Mouse (Mus musculus) heart, postnatal 0 days (tissue): ENCODE data around the gene Gm4858. TPM values are rescaled to one million over a fixed set of nuclear protein-coding genes. Genes with fewer than 3 reads are reported as not detected.
A peak's percentile ranks its signal among the peaks of the same experiment; 100 is the strongest.
"Not testable (repeated sequence)": the region's sequence is repeated elsewhere in the genome, so short reads cannot be mapped to it uniquely, and the experiment has no call there.

Source experiments
- ATAC-seq: fragments of 200-750 bp; cut with Nextera tagmentation; 2 replicates; pipeline ENCODE4 v1.8.0; 2017; ENCODE audit warnings: low read depth, moderate number of reproducible peaks, moderate library complexity; ENCODE audit not compliant: insufficient read depth
- DNase-seq: peaks from one replicate; pipeline ENCODE4 v3.0.0-alpha.2; 2016; ENCODE audit warnings: low spot score
- H3K27ac ChIP-seq: fragments of 300-500 bp; sonication (generic); 2 replicates; pipeline ENCODE4 v1.5.1; 2014; ENCODE audit warnings: low read depth, mild to moderate bottlenecking
- H3K27me3 ChIP-seq: fragments of 300-500 bp; sonication (generic); 2 replicates; pipeline ENCODE4 v1.6.1; 2014; ENCODE audit warnings: low read length, mixed read lengths; ENCODE audit not compliant: control insufficient read depth, insufficient read depth
- H3K36me3 ChIP-seq: fragments of 300-500 bp; sonication (generic); replicated peaks from 2 replicates; pipeline ENCODE4 v1.6.1; 2014; ENCODE audit warnings: low read length, mixed read lengths; ENCODE audit not compliant: control insufficient read depth, insufficient read depth
- H3K4me1 ChIP-seq: fragments of 300-500 bp; sonication (generic); 2 replicates; pipeline ENCODE4 v1.6.1; 2014; ENCODE audit warnings: antibody characterized with exemption; ENCODE audit not compliant: control insufficient read depth, insufficient read depth
- H3K4me2 ChIP-seq: fragments of 300-500 bp; sonication (generic); 2 replicates; pipeline ENCODE4 v1.6.1; 2014; ENCODE audit warnings: low read depth, mild to moderate bottlenecking, low read length, moderate library complexity
- H3K4me3 ChIP-seq: fragments of 300-500 bp; sonication (generic); 2 replicates; pipeline ENCODE4 v1.5.1; 2014; ENCODE audit warnings: low read depth, low read length
- H3K9ac ChIP-seq: fragments of 300-500 bp; sonication (generic); replicated peaks from 2 replicates; pipeline ENCODE4 v1.6.1; 2014; ENCODE audit warnings: low read depth, low read length, mixed read lengths
- H3K9me3 ChIP-seq: fragments of 300-500 bp; sonication (generic); replicated peaks from 2 replicates; pipeline ENCODE4 v1.6.1; 2016; ENCODE audit warnings: low read length; ENCODE audit not compliant: control insufficient read depth
- CTCF ChIP-seq: IDR thresholded peaks from 2 replicates; pipeline ENCODE4 v1.5.1; 2016; ENCODE audit warnings: antibody characterized with exemption, control low read depth, low read depth
- EP300 ChIP-seq: IDR thresholded peaks from 2 replicates; pipeline ENCODE4 v1.6.1; 2016; ENCODE audit warnings: antibody characterized with exemption, low read depth
- WGBS: fragments of 180-500 bp; shearing (Covaris S2); extraction: QIAGEN DNeasy Blood & Tissue Kit; methylation state at CpG from one replicate; pipeline ENCODE4 v1.1.7; 2014; 5-methylcytosine and 5-hydroxymethylcytosine counted together
- polyA plus RNA-seq: library from polyadenylated mRNA; unstranded; fragments of >200 nt; fragmentation: Nextera tagmentation; extraction: Ambion mirVana; gene quantifications from 2 replicates; pipeline ENCODE4 v1.2.1, GENCODE M21; 2015
- total RNA-seq: library from RNA; depleted of rRNA; stranded (reverse); fragments of >200 nt; gene quantifications from 2 replicates; pipeline ENCODE4 v1.2.3, GENCODE M21; 2014; ENCODE audit warnings: low replicate concordance; rRNA removed

Gm4858 gene
- total RNA-seq = not detected in 2 replicates
- polyA plus RNA-seq = not detected in 2 replicates

DNA sequence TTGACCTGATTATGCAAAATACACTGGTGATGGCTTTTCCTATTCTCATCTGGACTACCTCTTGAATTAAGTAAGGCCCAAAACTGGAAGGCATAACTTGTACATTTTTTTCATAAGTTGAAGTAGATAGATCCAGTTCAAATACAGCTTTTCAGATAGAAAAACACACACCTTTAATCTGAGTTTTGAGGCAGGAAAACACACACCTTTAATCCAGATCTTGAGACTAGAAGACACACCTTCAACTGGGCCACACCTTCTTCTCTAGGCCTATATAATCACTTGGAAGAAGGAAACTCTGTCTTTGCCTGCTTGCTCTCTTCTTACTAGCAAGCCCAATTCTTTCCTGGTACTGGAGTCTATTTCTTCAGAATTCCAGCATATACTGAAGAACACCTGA, at the start of gene Gm4858:
Gene Gm4858 (plus strand): TSS at position 301 of the 400 bp plus-strand sequence.
- not testable (repeated sequence) for H3K4me3 ChIP-seq, H3K27ac ChIP-seq, H3K36me3 ChIP-seq, ATAC-seq, H3K9me3 ChIP-seq, H3K9ac ChIP-seq, DNase-seq, H3K27me3 ChIP-seq, H3K4me2 ChIP-seq, H3K4me1 ChIP-seq

DNA sequence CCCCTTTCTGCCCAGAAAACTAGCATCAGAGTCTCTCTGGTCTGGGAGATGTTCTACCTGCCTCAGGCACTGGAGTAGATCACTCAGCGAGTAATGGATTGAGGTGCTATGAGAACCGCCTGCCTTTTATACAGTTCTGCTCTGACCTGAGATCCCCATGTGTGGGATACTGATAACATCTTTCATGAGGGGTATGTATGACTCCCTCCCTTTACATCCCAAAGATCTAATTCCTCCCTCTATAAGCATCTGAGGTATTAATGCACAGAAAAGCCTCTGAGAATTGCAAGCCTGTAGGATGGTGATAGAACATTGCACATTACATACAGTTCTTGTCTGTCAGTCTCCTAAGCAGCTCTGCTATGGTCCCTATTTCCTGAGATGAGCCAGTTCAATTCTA, 49.7 kb upstream of the Gm4858 start, which contains the start of gene Lce1m:
Gene Lce1m (minus strand): TSS at position 101 of the 400 bp plus-strand sequence.
- Histone ChIP-seq H3K4me2 (no peak within 1 kb of the TSS), H3K27me3 (0 out of 2 replicates have a peak, but pooled peaks cover 6% of the 10 kb centered on the region), H3K4me1 (no peaks in the 10 kb centered on the region), H3K27ac (no peak within 1 kb of the TSS), H3K36me3 (no peaks in the 10 kb centered on the region), H3K4me3 (no peak within 1 kb of the TSS), H3K9me3 (no peaks in the 10 kb centered on the region), H3K9ac (no peak within 1 kb of the TSS)
- TF ChIP-seq EP300 (no peak), CTCF (no peak)
- no peak for DNase-seq
- no peak for ATAC-seq
- 79% methylated on average over 2 of the region's 2 CpGs for WGBS

DNA sequence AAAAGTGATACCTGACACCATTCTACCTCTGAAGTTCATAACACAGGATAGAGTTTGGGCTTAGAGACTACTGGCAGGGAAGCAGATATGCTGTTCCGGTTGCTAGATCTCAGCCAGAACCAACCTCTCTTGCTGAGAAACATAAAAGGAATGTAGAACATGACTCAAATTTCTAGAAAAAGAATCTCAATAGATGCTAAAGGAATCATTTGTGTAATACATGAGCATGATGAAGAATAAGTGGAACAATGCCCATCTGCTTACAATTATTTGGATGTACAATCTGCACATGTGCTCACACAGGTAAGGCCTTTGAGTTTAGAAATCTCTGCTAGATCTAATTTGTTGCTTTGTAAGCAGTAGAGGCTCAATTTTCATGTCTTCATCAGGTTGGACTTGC, 47.5 kb upstream of the Gm4858 start:
- Histone ChIP-seq H3K27me3 (no peaks in the 10 kb centered on the region), H3K9ac (no peak overlapping the region), H3K4me2 (no peak overlapping the region), H3K36me3 (no peaks in the 10 kb centered on the region), H3K9me3 (no peaks in the 10 kb centered on the region), H3K4me1 (no peaks in the 10 kb centered on the region), H3K4me3 (no peak overlapping the region), H3K27ac (no peak overlapping the region)
- ATAC-seq = no peak
- DNase-seq = no peak
- TF ChIP-seq CTCF (no peak), EP300 (no peak)
- WGBS = 78% methylated on average over 1 of the region's 1 CpGs

DNA sequence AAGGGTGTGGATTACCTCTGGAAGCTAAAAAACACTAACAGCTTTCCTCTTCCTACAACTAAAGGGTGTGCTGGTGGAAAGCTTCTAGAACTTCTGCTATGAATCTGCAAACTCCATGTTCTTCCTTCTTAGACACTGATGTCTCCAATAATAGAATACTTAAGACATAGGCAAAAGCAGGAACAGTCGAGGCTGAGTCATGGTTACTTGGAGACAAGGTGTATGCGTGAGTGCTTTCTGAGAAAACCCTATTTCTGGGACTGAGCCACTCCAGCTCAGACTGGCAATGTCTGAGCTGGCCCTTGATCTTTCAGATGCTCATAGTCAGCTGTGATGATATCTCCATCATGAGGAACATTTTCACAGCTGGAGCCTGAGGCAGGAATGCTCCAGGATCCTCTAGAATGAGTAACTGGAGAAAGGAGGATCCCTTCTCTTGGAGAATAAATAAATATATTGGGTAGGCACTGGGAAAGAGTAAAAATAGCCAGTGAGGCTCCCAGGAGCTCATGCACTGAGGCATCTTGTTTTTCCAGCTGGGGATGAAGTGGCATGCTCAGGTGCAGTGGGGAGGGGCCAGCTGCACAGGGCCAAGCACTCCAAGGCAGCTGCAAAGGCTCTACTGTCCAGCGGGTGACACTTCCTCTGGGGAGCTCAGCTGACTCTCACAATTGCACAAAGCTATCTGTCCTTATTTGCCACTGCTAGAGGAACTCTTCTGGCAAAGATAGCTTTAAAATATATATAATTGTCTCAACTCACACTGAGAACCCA, 45.0 kb upstream of the Gm4858 start:
- Histone ChIP-seq H3K27ac (no peak overlapping the region), H3K27me3 (no peaks in the 10 kb centered on the region), H3K4me2 (no peak overlapping the region), H3K9me3 (no peaks in the 10 kb centered on the region), H3K9ac (no peak overlapping the region), H3K4me3 (no peak overlapping the region), H3K36me3 (no peaks in the 10 kb centered on the region), H3K4me1 (no peaks in the 10 kb centered on the region)
- no peak for TF ChIP-seq EP300
- no peak for TF ChIP-seq CTCF
- ATAC-seq = no peak
- DNase-seq = no peak
- WGBS = 66% methylated on average over 3 of the region's 3 CpGs

DNA sequence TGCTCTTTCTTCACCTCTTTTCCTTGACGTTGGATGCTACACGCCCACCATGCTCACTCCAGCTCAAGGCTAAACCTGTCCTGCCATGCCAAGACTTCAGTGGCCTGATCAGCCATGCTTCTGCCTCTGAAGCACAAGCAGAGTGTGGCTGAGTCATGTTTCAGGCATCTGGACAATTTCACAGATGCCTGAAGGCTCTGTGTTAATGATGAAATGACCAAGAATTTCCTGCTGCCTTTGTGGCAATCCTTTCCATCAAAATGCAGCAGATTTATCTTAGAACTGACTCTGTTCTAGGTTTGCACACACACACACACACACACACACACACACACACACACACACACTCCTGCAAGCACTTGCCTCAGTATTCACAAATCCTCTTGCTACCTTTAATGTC, 43.1 kb upstream of the Gm4858 start:
- Histone ChIP-seq H3K9me3 (no peaks in the 10 kb centered on the region), H3K4me3 (no peak overlapping the region), H3K9ac (no peak overlapping the region), H3K27ac (no peak overlapping the region), H3K4me2 (no peak overlapping the region), H3K27me3 (no peaks in the 10 kb centered on the region), H3K4me1 (no peaks in the 10 kb centered on the region), H3K36me3 (no peaks in the 10 kb centered on the region)
- no peak for TF ChIP-seq EP300
- WGBS = 44% methylated on average over 2 of the region's 2 CpGs
- DNase-seq (no peak), ATAC-seq (no peak)

DNA sequence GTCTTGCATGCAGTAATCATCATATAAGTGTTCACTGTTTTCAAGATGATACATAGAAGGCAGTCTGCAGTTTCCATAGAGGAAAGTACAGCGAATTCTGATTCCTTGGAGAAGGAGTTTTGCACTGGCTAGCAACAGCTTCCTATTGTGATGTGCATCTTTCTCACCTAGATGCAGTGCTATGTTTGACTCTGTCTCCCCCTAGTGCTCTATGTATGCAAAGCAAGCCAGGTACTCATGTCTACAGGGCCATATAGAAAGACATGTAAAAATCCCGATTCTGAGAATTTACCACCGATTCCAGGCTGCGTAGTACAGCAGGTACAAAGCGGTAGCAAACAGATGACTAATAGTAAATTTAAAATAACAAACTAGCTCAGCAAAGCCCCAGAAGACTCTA, 37.2 kb upstream of the Gm4858 start:
- Histone ChIP-seq H3K36me3 (no peaks in the 10 kb centered on the region), H3K27ac (no peak overlapping the region), H3K4me1 (no peaks in the 10 kb centered on the region), H3K27me3 (no peaks in the 10 kb centered on the region), H3K4me2 (no peak overlapping the region), H3K9ac (no peak overlapping the region), H3K4me3 (no peak overlapping the region), H3K9me3 (no peaks in the 10 kb centered on the region)
- DNase-seq (peak; percentile 48), ATAC-seq (no peak)
- no peak for TF ChIP-seq EP300
- peak; percentile 80 for TF ChIP-seq CTCF
- 47% methylated on average over 5 of the region's 5 CpGs for WGBS
